Mouse (Mus musculus) heart, embryonic 16.5 days (tissue): ENCODE results near the gene Sf3b1. TPM values are rescaled to one million over a fixed set of nuclear protein-coding genes. Genes with fewer than 3 reads are reported as not detected.
"Not testable (repeated sequence)": the region's sequence is repeated elsewhere in the genome, so short reads cannot be mapped to it uniquely, and the experiment has no call there.

Experiments used
- ATAC-seq: fragments of 200-750 bp; cut with Nextera tagmentation; replicated peaks from 2 replicates; pipeline ENCODE4 v1.8.0; 2017; ENCODE audit warnings: moderate number of reproducible peaks; ENCODE audit not compliant: insufficient read depth, low FRiP score; ENCODE audit errors: extremely low read depth
- H3K27ac ChIP-seq: fragments of 300-500 bp; sonication (generic); 2 replicates; pipeline ENCODE4 v1.5.1; 2014; ENCODE audit warnings: mild to moderate bottlenecking, low read length, control low read depth, moderate library complexity
- H3K27me3 ChIP-seq: fragments of 300-500 bp; sonication (generic); 2 replicates; pipeline ENCODE4 v1.6.1; 2014; ENCODE audit warnings: low read length, mixed read lengths; ENCODE audit not compliant: control insufficient read depth, insufficient read depth
- H3K36me3 ChIP-seq: fragments of 300-500 bp; sonication (generic); 2 replicates; pipeline ENCODE4 v1.6.1; 2014; ENCODE audit not compliant: control insufficient read depth, insufficient read depth
- H3K4me1 ChIP-seq: fragments of 300-500 bp; sonication (generic); 2 replicates; pipeline ENCODE4 v1.6.1; 2014; ENCODE audit warnings: low read length, mixed read lengths; ENCODE audit not compliant: control insufficient read depth, insufficient read depth
- H3K4me2 ChIP-seq: fragments of 300-500 bp; sonication (generic); 2 replicates; pipeline ENCODE4 v1.6.1; 2014; ENCODE audit warnings: low read depth, mild to moderate bottlenecking, control low read depth, low read length
- H3K4me3 ChIP-seq: fragments of 300-500 bp; sonication (generic); 2 replicates; pipeline ENCODE4 v1.5.1; 2014; ENCODE audit warnings: mild to moderate bottlenecking, control low read depth, low read length
- H3K9ac ChIP-seq: fragments of 300-500 bp; sonication (generic); 2 replicates; pipeline ENCODE4 v1.6.1; 2014; ENCODE audit warnings: low read length, control low read depth
- H3K9me3 ChIP-seq: fragments of 300-500 bp; sonication (generic); replicated peaks from 2 replicates; pipeline ENCODE4 v1.6.1; 2016; ENCODE audit warnings: low read length; ENCODE audit not compliant: control insufficient read depth
- WGBS: fragments of 180-500 bp; shearing (Covaris S2); extraction: QIAGEN DNeasy Blood & Tissue Kit; methylation state at CpG from one replicate; pipeline ENCODE4 v1.1.7; 2014; 5-methylcytosine and 5-hydroxymethylcytosine counted together
- polyA plus RNA-seq: library from polyadenylated mRNA; unstranded; fragments of >200 nt; fragmentation: Nextera tagmentation; extraction: Ambion mirVana; gene quantifications from 2 replicates; pipeline ENCODE4 v1.2.1, GENCODE M21; 2015

The Sf3b1 gene
- polyA plus RNA-seq, 1 experiment from 2014 or later: 194 TPM

DNA sequence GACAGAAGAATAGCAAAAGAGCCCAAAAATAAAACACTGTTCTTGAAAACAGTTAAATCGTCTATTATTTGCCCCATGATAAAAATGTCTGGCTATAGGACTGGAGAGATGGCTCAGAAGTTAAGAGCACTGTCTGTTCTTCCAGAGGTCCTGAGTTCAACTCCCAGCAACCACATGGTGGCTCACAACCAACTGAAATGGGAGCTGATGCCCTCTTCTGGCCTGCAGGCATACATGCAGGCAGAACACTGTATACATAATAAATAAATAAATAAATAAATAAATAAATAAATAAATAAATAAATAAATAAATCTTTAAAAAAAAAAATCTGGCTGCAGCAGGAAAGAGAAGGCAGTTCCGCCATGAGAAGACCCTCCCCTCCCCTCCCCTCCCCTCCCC is 19.0 kb downstream of the Sf3b1 start:
- not testable (repeated sequence) for H3K27me3 ChIP-seq, H3K4me2 ChIP-seq, H3K4me1 ChIP-seq, H3K27ac ChIP-seq, H3K9ac ChIP-seq, H3K4me3 ChIP-seq, H3K9me3 ChIP-seq, ATAC-seq
- 89% methylated on average over 2 of the region's 2 CpGs for WGBS
- H3K36me3 ChIP-seq: peaks cover 48% of the 10 kb centered on the region

DNA sequence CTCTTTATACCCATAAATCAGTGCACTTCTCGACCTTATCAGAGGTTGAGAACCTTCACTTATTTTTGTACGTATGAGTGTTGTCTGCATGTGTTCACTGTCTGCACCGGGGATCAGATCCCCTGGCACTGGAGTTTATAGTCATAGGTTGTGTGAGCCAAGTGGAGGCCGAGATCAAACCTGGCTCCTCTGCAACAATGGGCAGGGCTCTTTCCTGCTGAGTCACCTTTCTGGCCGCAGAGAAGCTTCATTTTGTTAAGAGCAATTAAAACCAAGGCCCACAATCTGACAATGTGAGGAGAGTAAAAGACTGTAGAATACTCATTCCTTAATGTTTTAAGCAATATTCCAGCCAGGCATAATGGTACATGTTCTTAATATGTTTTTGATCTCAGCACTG is 33.7 kb downstream of the Sf3b1 start:
- no peaks in the 10 kb centered on the region for H3K9me3 ChIP-seq
- ATAC-seq: no peak
- H3K27ac ChIP-seq: no peak overlapping the region
- no peak overlapping the region for H3K4me3 ChIP-seq
- H3K27me3 ChIP-seq: no peaks in the 10 kb centered on the region
- H3K4me1 ChIP-seq: no peaks in the 10 kb centered on the region
- no peak overlapping the region for H3K9ac ChIP-seq
- H3K36me3 ChIP-seq: peaks cover 60% of the 10 kb centered on the region
- no peak overlapping the region for H3K4me2 ChIP-seq
- WGBS: 81% methylated on average over 5 of the region's 5 CpGs

DNA sequence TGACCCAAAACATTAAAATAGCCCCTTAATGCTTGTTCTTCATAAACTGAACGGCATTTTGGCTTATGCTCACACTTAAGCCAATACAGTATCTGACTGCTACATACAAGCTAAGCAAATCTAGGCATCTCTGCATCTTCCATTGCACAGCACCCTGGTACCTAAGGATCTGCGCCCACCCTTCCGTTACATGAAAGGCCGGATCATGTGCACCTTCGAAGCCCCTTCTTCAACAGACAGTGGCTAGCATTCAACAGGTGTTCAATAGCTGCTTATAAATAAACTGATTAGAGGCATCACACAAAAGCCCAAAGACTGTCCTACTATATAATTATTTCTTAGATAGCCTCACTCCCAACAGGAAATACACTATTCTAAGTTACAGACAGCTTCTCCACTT is 41.0 kb downstream of the Sf3b1 start:
- Histone ChIP-seq H3K4me1 (no peaks in the 10 kb centered on the region), H3K4me3 (no peak overlapping the region), H3K9me3 (no peaks in the 10 kb centered on the region), H3K27me3 (no peaks in the 10 kb centered on the region), H3K36me3 (peaks cover 35% of the 10 kb centered on the region), H3K4me2 (no peak overlapping the region), H3K27ac (no peak overlapping the region), H3K9ac (no peak overlapping the region)
- ATAC-seq: no peak
- 92% methylated on average over 5 of the region's 5 CpGs for WGBS

DNA sequence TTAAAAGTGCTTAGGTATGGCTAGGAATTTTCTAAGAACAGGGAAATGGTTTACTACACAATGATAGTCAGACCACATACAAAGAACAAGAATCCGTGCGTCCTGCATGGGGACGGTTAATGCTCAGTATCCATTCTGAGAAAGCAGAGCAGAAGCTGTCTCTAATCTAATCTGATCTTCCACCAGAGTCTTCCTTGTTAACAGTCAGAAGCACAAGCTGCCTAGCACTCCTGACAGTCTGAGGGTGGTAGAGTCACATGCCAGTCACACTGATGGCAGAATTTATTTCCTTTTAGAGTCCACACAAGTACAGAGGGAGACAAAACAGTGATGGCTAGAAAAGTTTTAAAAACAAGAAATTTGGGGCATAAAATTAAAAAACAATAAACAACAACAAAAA is 41.5 kb downstream of the Sf3b1 start:
- 75% methylated on average over 3 of the region's 3 CpGs for WGBS
- no peaks in the 10 kb centered on the region for H3K4me1 ChIP-seq
- ATAC-seq: no peak

DNA sequence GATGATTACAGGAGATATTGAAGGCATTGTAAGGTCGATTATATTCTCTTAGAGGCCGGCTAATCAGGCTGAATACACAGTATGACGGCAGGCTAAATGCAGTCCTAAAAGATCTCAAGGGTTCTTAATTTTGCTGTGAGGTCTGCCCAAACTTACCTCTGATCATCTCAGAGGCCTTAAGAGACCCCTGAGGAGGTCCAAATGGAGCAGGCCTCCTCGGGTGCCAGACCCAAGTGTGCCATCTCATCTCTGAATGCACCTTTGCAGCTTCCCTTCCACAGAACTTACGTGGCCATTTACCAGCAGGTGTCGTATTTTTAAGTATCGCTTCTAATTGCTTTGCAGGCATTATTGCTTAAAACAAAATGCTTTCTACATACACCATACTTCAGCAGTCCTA is 43.1 kb downstream of the Sf3b1 start:
- no peak overlapping the region for H3K27ac ChIP-seq
- H3K4me2 ChIP-seq: no peak overlapping the region
- WGBS: 89% methylated on average over 7 of the region's 7 CpGs
- ATAC-seq: no peak
- H3K4me3 ChIP-seq: no peak overlapping the region
- H3K9me3 ChIP-seq: no peaks in the 10 kb centered on the region
- H3K36me3 ChIP-seq: peaks cover 22% of the 10 kb centered on the region
- no peak overlapping the region for H3K9ac ChIP-seq
- no peaks in the 10 kb centered on the region for H3K4me1 ChIP-seq
- H3K27me3 ChIP-seq: no peaks in the 10 kb centered on the region

More for the DNA sequence above, 41.5 kb downstream of the Sf3b1 start:
- Histone ChIP-seq H3K4me3 (no peak overlapping the region), H3K27ac (no peak overlapping the region), H3K36me3 (peaks cover 33% of the 10 kb centered on the region), H3K9me3 (no peaks in the 10 kb centered on the region), H3K9ac (no peak overlapping the region), H3K4me2 (no peak overlapping the region), H3K27me3 (no peaks in the 10 kb centered on the region)

DNA sequence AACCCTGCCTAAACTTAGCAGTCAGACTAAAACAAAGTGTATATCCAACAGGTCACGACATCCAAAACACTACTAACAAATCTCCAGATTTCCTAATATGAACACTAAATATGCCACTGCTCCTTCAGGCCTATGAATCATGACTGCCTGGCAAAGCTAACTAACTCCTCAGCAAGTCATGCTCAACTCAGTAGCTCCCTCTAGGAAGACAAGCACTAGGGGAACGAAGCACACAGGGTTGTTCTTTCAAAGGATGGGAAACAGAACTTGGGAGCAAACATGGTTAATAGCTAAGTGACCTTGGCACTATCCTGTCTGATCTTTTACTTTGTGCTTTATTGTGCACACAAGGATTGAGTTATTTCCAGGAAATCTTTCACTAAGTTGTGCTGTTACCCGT is 43.9 kb downstream of the Sf3b1 start:
- 57% methylated on average over 3 of the region's 3 CpGs for WGBS
- no peak for ATAC-seq

DNA sequence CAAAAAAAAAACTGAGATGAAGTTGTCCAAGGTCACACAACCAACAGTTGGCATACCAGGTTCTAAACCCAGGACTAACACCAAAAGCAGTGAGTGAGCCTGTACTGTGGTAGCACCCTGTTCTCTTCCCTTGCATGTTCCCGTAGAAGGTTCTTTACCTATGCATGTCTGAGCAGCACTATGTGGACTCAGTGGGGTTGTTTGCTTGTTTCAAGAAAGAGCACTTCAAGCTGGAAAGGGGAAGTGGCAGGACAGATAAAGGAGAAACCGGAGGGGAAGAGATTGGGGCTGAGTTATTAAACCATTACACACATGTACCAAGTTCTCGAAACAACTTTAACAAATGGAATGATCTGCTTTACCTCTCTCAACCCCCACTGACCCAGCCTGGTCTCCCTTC is 44.6 kb downstream of the Sf3b1 start:
- H3K4me2 ChIP-seq: no peak overlapping the region
- WGBS: 82% methylated on average over 3 of the region's 3 CpGs
- no peak overlapping the region for H3K4me3 ChIP-seq
- H3K36me3 ChIP-seq: peaks cover 16% of the 10 kb centered on the region; the same call in 1 of the 2 replicates
- no peaks in the 10 kb centered on the region for H3K9me3 ChIP-seq
- H3K27me3 ChIP-seq: no peaks in the 10 kb centered on the region
- no peak overlapping the region for H3K9ac ChIP-seq
- no peak overlapping the region for H3K27ac ChIP-seq
- H3K4me1 ChIP-seq: no peaks in the 10 kb centered on the region
- ATAC-seq: no peak

More for the DNA sequence above, 43.9 kb downstream of the Sf3b1 start:
- Histone ChIP-seq H3K9ac (no peak overlapping the region), H3K4me1 (no peaks in the 10 kb centered on the region), H3K27ac (no peak overlapping the region), H3K27me3 (no peaks in the 10 kb centered on the region), H3K36me3 (peaks cover 19% of the 10 kb centered on the region), H3K4me2 (no peak overlapping the region), H3K9me3 (no peaks in the 10 kb centered on the region), H3K4me3 (no peak overlapping the region)

DNA sequence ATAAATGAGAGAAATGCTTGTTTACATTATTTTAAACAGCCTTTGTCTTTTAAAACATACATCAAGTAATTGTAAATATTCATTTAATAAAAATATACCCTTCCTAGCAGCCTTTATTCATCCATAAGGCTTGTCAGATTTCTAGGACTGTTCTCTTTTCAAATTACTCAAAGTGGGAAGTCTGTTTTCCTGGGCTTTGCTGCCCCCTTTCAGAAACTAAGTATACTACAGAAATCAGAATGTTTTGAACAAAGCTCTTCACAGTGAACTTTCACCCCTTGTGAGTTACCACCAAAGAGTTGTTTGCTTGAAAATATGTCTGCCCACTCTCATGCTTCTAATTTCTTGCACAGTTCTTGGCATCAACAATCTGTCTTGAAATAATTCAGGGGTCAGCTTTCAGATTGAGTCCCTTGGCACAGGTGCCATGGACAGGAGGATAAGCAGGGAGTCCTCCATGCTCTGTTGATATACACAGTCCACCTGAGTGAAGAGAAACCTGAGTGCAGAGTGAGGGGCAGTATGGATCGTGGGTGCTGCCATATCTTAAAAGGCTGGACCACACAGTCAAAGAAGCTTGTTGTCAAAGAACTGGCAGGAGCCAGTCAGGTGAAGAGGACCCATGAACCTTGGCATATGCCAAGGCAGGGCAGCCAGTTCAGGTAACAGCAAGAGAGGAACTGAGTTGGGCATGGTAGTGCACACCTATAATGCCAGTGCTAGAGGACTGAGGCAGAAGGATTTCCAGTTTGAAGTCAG is 47.9 kb downstream of the Sf3b1 start:
- Histone ChIP-seq H3K4me3 (no peak overlapping the region), H3K4me2 (no peak overlapping the region), H3K9ac (no peak overlapping the region), H3K9me3 (no peaks in the 10 kb centered on the region), H3K36me3 (no peaks in the 10 kb centered on the region), H3K4me1 (no peaks in the 10 kb centered on the region), H3K27ac (no peak overlapping the region), H3K27me3 (no peaks in the 10 kb centered on the region)
- WGBS: 44% methylated on average over 1 of the region's 1 CpGs
- no peak for ATAC-seq

DNA sequence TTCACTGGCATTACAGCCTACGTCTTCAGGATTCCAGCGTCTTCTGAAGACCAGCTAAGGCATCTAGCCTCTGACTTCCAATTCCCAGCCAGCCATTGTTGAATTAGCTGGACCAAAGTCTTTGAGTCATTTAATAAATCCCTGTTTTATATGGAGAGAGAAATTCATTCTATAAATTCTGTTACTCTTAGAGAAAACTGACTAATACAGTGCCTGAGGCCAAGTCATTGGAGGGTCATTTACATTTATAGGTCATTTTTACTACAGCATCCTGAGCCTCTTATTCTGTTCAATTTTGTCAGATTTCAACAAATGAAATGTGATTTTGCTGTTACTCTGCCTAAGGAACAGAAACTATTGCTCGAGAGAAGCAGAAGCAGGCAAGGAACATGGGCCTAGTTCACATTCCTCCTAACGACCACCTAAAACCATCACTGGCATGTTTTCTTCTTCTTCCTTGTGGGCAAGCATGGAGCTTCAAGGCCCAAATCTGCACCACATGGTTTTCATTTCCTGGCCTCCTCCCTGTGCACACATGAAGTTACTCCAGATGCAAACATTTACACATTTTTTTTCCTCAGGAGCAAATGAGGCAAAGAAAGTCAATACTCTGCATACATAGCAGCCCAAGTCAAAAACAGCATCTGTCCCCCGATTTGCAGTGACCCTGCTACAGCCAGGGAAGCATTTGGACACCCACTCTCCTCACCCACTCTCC is 55.4 kb downstream of the Sf3b1 start:
- H3K27ac ChIP-seq: no peak overlapping the region
- H3K4me3 ChIP-seq: no peak overlapping the region
- H3K9me3 ChIP-seq: 0 out of 2 replicates have a peak, but pooled peaks cover 4% of the 10 kb centered on the region
- 86% methylated on average over 5 of the region's 5 CpGs for WGBS
- no peaks in the 10 kb centered on the region for H3K36me3 ChIP-seq
- ATAC-seq: no peak
- H3K4me2 ChIP-seq: no peak overlapping the region
- H3K27me3 ChIP-seq: no peaks in the 10 kb centered on the region
- no peak overlapping the region for H3K9ac ChIP-seq
- H3K4me1 ChIP-seq: no peaks in the 10 kb centered on the region
